Mouse (Mus musculus) neural tube, embryonic 15.5 days (tissue): ENCODE results near the gene Ddx56. TPM values are rescaled to one million over a fixed set of nuclear protein-coding genes. Genes with fewer than 3 reads are reported as not detected.

Source experiments
- ATAC-seq: fragments of 200-750 bp; cut with Nextera tagmentation; 2 replicates; pipeline ENCODE4 v1.8.0; 2017; ENCODE audit warnings: mild to moderate bottlenecking, moderate TSS enrichment, moderate library complexity; ENCODE audit not compliant: low FRiP score
- H3K27ac ChIP-seq: fragments of 300-500 bp; sonication (generic); replicated peaks from 2 replicates; pipeline ENCODE4 v1.5.1; 2015; ENCODE audit warnings: mild to moderate bottlenecking, inconsistent platforms
- H3K27me3 ChIP-seq: fragments of 300-500 bp; sonication (generic); replicated peaks from 2 replicates; pipeline ENCODE4 v1.6.1; 2015; ENCODE audit warnings: inconsistent platforms
- H3K36me3 ChIP-seq: fragments of 300-500 bp; sonication (generic); 2 replicates; pipeline ENCODE4 v1.6.1; 2015; ENCODE audit warnings: inconsistent platforms
- H3K4me1 ChIP-seq: fragments of 300-500 bp; sonication (generic); 2 replicates; pipeline ENCODE4 v1.6.1; 2015; ENCODE audit warnings: inconsistent platforms
- H3K4me2 ChIP-seq: fragments of 300-500 bp; sonication (generic); 2 replicates; pipeline ENCODE4 v1.6.1; 2015; ENCODE audit warnings: inconsistent platforms, mild to moderate bottlenecking, moderate library complexity
- H3K4me3 ChIP-seq: fragments of 300-500 bp; sonication (generic); replicated peaks from 2 replicates; pipeline ENCODE4 v1.5.1; 2015; ENCODE audit warnings: mild to moderate bottlenecking, inconsistent platforms
- H3K9ac ChIP-seq: fragments of 300-500 bp; sonication (generic); replicated peaks from 2 replicates; pipeline ENCODE4 v1.6.1; 2015; ENCODE audit warnings: mild to moderate bottlenecking, inconsistent platforms
- H3K9me3 ChIP-seq: fragments of 300-500 bp; sonication (generic); replicated peaks from 2 replicates; pipeline ENCODE4 v1.6.1; 2016; ENCODE audit warnings: inconsistent platforms
- WGBS: fragments of 180-500 bp; shearing (Covaris S2); methylation state at CpG from one replicate; pipeline ENCODE4 v1.1.7; 2015; ENCODE audit warnings: mixed read lengths; 5-methylcytosine and 5-hydroxymethylcytosine counted together
- polyA plus RNA-seq: library from polyadenylated mRNA; unstranded; fragments of >200 nt; fragmentation: Nextera tagmentation; extraction: Ambion mirVana; gene quantifications from 2 replicates; pipeline ENCODE4 v1.2.1, GENCODE M21; 2015

Gene Ddx56
- polyA plus RNA-seq, 1 experiment from 2014 or later: 70.7 TPM

DNA sequence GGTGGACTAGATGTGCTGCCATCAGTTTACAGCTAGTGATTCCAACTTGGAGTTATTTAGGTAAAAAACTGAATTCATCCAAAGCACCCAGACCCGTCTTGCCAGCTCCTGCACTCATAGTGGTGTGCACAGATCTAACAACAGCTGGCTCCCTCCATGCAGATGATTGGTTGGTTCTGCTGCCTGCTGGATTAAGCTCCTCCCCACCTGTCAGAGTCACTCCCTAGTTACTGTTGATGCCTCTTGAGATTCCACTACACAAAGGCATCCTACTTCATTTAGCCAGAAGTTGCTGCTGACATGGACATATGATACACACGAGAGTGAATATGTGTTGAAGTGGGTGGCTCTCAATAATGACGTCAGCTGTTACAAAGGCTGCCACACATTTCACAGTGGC, 50.7 kb downstream of the Ddx56 start:
- no peak overlapping the region for H3K27ac ChIP-seq
- H3K36me3 ChIP-seq: no peaks in the 10 kb centered on the region
- no peak for ATAC-seq
- H3K9me3 ChIP-seq: no peaks in the 10 kb centered on the region
- no peak overlapping the region for H3K4me3 ChIP-seq
- WGBS: 62% methylated on average over 3 of the region's 3 CpGs
- no peaks in the 10 kb centered on the region for H3K4me1 ChIP-seq
- no peak overlapping the region for H3K9ac ChIP-seq
- no peaks in the 10 kb centered on the region for H3K27me3 ChIP-seq
- H3K4me2 ChIP-seq: no peak overlapping the region

Other genes starting within 250 kb of the Ddx56 start
- 113 and 140 TPM in 2 replicates for gene Camk2b, start 201.4 kb downstream of the Ddx56 start, polyA plus RNA-seq
- 0.37 and 0.57 TPM in 2 replicates for gene A730071L15Rik, start 67.7 kb downstream of the Ddx56 start, polyA plus RNA-seq
- gene Nudcd3, start 67.4 kb downstream of the Ddx56 start, polyA plus RNA-seq: 61.2 and 62.4 TPM in 2 replicates
- 0.09 and 0.11 TPM in 2 replicates for gene Npc1l1, start 37.6 kb downstream of the Ddx56 start, polyA plus RNA-seq
- gene Tmed4, start 7.1 kb upstream of the Ddx56 start, polyA plus RNA-seq: 110 and 114 TPM in 2 replicates
- 129 and 135 TPM in 2 replicates for gene Ogdh, start 23.9 kb upstream of the Ddx56 start, polyA plus RNA-seq
- 24.8 and 28.3 TPM in 2 replicates for gene Zmiz2, start 121.3 kb upstream of the Ddx56 start, polyA plus RNA-seq
- 4,598 and 4,773 TPM in 2 replicates for gene Ppia, start 147.7 kb upstream of the Ddx56 start, polyA plus RNA-seq
- 183 and 240 TPM in 2 replicates for gene H2afv, start 176.7 kb upstream of the Ddx56 start, polyA plus RNA-seq
- gene Purb, start 208.1 kb upstream of the Ddx56 start, polyA plus RNA-seq: 11.4 and 14.7 TPM in 2 replicates